Mouse (Mus musculus): ENCODE data around the gene Nop10.

GRCm38 (mm10) chr2:112241787-112242186 is 19.9 kb upstream of the Nop10 start:
- TF ChIP-seq POLR2A (IDR thresholded peaks at IDR 0.05; ENCODE audit: borderline replicate concordance, control insufficient read depth, low read depth, low read length): no peak
- no peak for TF ChIP-seq CTCF (IDR thresholded peaks at IDR 0.05; ENCODE audit: control insufficient read depth, insufficient read depth, low read length)

Data from bone marrow, adult 2 months (tissue).